Mouse (Mus musculus): Measurements from ENCODE around the gene Nop58.

GRCm38 (mm10) chr1:59687493-59687892 lies 2.7 kb downstream of the Nop58 start:
- TF ChIP-seq CTCF (IDR thresholded peaks at IDR 0.05; ENCODE audit: borderline replicate concordance, extremely low read depth, insufficient read depth, insufficient read length): no peak
- no peak for TF ChIP-seq POLR2A (IDR thresholded peaks at IDR 0.05; ENCODE audit: borderline replicate concordance, extremely low read depth, insufficient read depth, insufficient read length, poor library complexity, severe bottlenecking)
